Mouse (Mus musculus) thymus, adult 2 months (tissue): ENCODE results near the gene Atg101.

Experiments
- CTCF ChIP-seq: fragments of 200-500 bp; IDR thresholded peaks from 2 replicates; pipeline ENCODE4 v1.5.1; 2012; ENCODE audit warnings: mild to moderate bottlenecking, control low read depth, low read length, moderate library complexity, borderline replicate concordance; ENCODE audit not compliant: control insufficient read depth, poor library complexity, insufficient read depth; ENCODE audit errors: extremely low read depth
- POLR2A ChIP-seq: fragments of 200-500 bp; IDR thresholded peaks from 2 replicates; pipeline ENCODE4 v1.6.1; 2012; ENCODE audit warnings: mild to moderate bottlenecking, low read length, control low read depth, moderate library complexity; ENCODE audit not compliant: control insufficient read depth, poor library complexity, insufficient read depth; ENCODE audit errors: extremely low read depth

DNA sequence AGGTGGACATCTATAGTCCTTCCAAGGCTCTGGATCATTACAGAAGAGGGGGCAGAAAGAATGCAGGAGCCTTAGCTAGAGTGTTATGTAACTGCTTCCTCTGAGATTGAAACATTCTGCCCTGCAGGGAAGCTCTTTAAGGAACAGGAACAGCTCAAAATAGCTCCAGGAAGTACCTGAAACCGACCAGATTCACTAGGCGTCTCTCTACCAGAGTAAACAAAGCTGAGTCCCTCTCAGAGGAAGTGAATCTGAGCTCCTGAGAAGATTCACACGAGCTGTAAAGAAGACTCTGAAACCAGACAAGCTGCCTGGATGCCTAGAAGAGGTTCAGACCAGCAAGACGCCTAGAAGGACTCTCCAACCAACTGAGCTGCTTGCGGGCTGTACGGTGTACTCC is 31.5 kb upstream of the Atg101 start:
- TF ChIP-seq POLR2A = no peak
- no peak for TF ChIP-seq CTCF
